Mouse (Mus musculus): ENCODE measurements at regions not wholly inside any gene's neighbourhood (a gene's known extent, or its start where the extent isn't known, plus 50 kb on each side); places are given as distances from the start of the nearest gene placed in this dataset.
"Not testable (repeated sequence)": the region's sequence is repeated elsewhere in the genome, so short reads cannot be mapped to it uniquely, and the experiment has no call there.

DNA sequence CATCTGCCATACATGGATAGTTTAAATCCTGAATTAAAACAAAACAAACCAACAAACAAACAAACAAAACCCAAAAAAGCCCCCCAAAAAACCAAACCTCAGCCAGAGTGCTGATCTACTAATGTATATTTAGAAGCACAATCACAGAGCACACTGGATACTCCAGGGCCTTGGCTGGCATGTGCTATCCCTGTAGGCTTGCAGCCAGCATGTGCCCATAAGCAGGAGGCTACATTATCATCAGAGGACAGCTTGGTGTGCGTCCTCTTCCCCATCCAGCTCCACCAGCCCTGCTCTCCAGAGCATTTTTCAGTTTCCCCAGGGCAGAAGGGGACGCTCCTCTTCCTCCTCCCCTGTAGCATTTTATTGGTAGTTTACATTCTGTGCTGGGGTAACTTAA is 198.9 kb downstream of the Mterf1b start:
- H3K4me3 ChIP-seq (ENCODE audit: insufficient read depth, poor library complexity, severe bottlenecking), result no peak overlapping the region
- H3ac ChIP-seq (ENCODE audit: control insufficient read depth, insufficient read length, low read depth), result no peak overlapping the region
- no peaks in the 10 kb centered on the region for H3K79me3 ChIP-seq (ENCODE audit: low read depth)
- H3K79me2 ChIP-seq (ENCODE audit: control insufficient read depth, insufficient read depth), result no peaks in the 10 kb centered on the region
- TF ChIP-seq USF1 (IDR thresholded peaks at IDR 0.05; ENCODE audit: low read depth) (no peak), MYOG (IDR thresholded peaks at IDR 0.05; ENCODE audit: control insufficient read depth, extremely low read depth, insufficient read length) (no peak)
- no peaks in the 10 kb centered on the region for H3K27me3 ChIP-seq (ENCODE audit: control insufficient read depth, insufficient read depth, insufficient read length)
- no peaks in the 10 kb centered on the region for H3K36me3 ChIP-seq (ENCODE audit: control insufficient read depth, insufficient read depth)

DNA sequence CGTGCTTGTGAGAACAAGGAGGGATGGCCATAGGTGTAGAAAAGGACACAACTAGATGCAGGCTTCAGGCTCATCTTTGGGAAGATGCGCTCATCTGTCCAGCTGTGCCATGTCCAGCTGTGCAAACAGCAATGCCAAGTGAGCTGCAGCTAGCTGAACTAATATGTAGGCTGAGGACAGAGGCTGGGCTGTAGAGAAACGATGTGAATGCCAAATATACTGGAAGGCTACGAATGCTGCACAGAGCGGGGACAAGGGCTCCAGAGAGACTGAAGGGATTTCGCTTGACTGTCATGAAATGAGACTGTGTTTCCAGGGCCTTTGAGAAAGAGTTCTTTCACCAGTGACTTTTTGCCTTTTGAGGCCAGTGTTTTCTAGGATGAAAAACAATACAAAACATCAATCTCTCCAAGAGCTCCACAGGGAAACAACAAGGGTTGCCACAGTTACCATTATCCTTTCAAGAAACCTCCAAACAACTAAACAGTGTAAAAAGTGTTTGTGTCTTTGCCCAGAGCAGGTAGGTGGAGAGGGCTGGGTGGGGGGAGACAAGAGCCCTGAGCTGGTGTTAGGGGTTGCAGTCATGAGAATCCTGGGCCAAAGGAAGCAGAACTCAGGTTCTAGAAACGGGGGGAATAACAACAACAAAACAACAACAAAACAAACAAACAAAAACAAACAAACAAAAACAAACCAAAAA is 202.3 kb downstream of the Mterf1b start:
- H3K79me2 ChIP-seq (ENCODE audit: control insufficient read depth, insufficient read depth), result not testable (repeated sequence)

DNA sequence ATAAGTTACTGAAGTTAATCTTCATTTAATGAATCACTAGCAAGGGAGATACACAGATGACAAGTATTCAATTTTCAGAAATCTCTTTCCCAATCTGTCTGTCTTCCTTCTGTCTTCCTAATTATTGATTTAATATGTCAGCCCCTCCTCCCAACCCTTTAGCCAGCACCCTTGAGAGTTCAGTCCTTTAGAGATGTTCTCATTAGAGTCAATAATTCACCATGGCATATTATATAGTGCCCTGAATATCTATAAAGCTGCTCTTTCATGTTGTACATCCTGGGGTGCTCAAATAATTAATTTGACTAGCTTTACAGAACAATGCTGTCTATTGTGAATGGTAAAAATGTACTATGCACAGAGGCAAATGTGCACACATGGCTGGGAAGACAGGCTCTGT is 205.9 kb downstream of the Mterf1b start:
- no peaks in the 10 kb centered on the region for H3K79me3 ChIP-seq (ENCODE audit: low read depth)
- H3K36me3 ChIP-seq (ENCODE audit: control insufficient read depth, insufficient read depth), result no peaks in the 10 kb centered on the region
- H3K27me3 ChIP-seq (ENCODE audit: control insufficient read depth, insufficient read depth, insufficient read length), result no peaks in the 10 kb centered on the region
- H3ac ChIP-seq (ENCODE audit: control insufficient read depth, insufficient read length, low read depth), result no peak overlapping the region
- H3K4me3 ChIP-seq (ENCODE audit: insufficient read depth, poor library complexity, severe bottlenecking), result no peak overlapping the region
- TF ChIP-seq FOSL1 (IDR thresholded peaks at IDR 0.05; ENCODE audit: insufficient read depth, low read length, poor library complexity, severe bottlenecking) (no peak), CEBPB (IDR thresholded peaks at IDR 0.05; ENCODE audit: low read depth) (no peak), CTCF (IDR thresholded peaks at IDR 0.05; ENCODE audit: control insufficient read depth, insufficient read depth, insufficient read length) (no peak), MYOD1 (IDR thresholded peaks at IDR 0.05; ENCODE audit: control insufficient read depth, insufficient read length, low read depth) (no peak), USF1 (IDR thresholded peaks at IDR 0.05; ENCODE audit: low read depth) (no peak), MYOG (IDR thresholded peaks at IDR 0.05; ENCODE audit: control insufficient read depth, extremely low read depth, insufficient read length) (no peak), MAX (IDR thresholded peaks at IDR 0.05) (no peak)
- no peaks in the 10 kb centered on the region for H3K79me2 ChIP-seq (ENCODE audit: control insufficient read depth, insufficient read depth)

More for the DNA sequence above, 202.3 kb downstream of the Mterf1b start:
- H3K36me3 ChIP-seq (ENCODE audit: control insufficient read depth, insufficient read depth); H3K4me3 ChIP-seq (ENCODE audit: insufficient read depth, poor library complexity, severe bottlenecking); H3K79me3 ChIP-seq (ENCODE audit: low read depth); H3ac ChIP-seq (ENCODE audit: control insufficient read depth, insufficient read length, low read depth); H3K27me3 ChIP-seq (ENCODE audit: control insufficient read depth, insufficient read depth, insufficient read length): not testable (repeated sequence)

DNA sequence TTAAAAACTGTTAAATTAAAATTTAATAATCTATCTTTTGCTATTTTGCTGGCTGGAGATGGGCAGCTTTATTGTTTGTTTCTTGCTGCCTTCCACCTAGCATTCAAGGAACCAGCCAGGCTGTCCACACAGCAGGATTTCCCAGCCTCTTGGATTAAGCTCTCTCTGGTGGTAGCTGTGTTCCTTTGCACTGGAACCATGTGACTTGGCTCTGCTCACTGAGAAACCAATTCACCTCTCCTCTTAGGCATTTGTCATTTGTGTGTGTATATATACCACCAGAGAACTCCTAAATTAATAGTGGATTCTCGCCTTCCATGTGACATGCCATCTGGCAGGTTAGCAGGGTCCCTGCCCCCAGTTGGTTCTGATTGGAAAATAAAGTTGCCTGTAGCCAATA is 225.6 kb downstream of the Mterf1b start:
- Histone ChIP-seq H3K79me3 (ENCODE audit: low read depth) (no peaks in the 10 kb centered on the region), H3K36me3 (ENCODE audit: control insufficient read depth, insufficient read depth) (no peaks in the 10 kb centered on the region), H3K79me2 (ENCODE audit: control insufficient read depth, insufficient read depth) (no peaks in the 10 kb centered on the region), H3K4me3 (ENCODE audit: insufficient read depth, poor library complexity, severe bottlenecking) (no peak overlapping the region), H3ac (ENCODE audit: control insufficient read depth, insufficient read length, low read depth) (no peak overlapping the region), H3K27me3 (ENCODE audit: control insufficient read depth, insufficient read depth, insufficient read length) (no peaks in the 10 kb centered on the region)
- TF ChIP-seq CEBPB (IDR thresholded peaks at IDR 0.05; ENCODE audit: low read depth), result no peak
- no peak for TF ChIP-seq CTCF (IDR thresholded peaks at IDR 0.05; ENCODE audit: control insufficient read depth, insufficient read depth, insufficient read length)
- no peak for TF ChIP-seq USF1 (IDR thresholded peaks at IDR 0.05; ENCODE audit: low read depth)

Data from C2C12 (cell line).